Mouse (Mus musculus) hematopoietic stem cell, adult 5-6 weeks (primary cell): ENCODE results near the gene Rfxap. TPM values are rescaled to one million over a fixed set of nuclear protein-coding genes. Genes with fewer than 3 reads are reported as not detected.

Source experiments
- ATAC-seq, 2 experiments: fragments of 125-278 bp in 1 of 2; replicated peaks in 1 of 2; 2 replicates each; pipeline ENCODE4 v1.8.0; 2016 to 2017; ENCODE audit warnings: inconsistent platforms in 2 of 2, mild to moderate bottlenecking in 2 of 2, moderate number of reproducible peaks in 2 of 2, low read depth in 1 of 2, moderate TSS enrichment in 1 of 2; ENCODE audit not compliant: low FRiP score in 2 of 2, poor library complexity in 2 of 2, severe bottlenecking in 2 of 2, insufficient read depth in 1 of 2, low TSS enrichment in 1 of 2
- total RNA-seq: library from RNA; stranded (forward); fragments of 172-1452, 232-1000 nt; gene quantifications from 2 replicates; pipeline ENCODE4 v1.2.3, GENCODE M21; 2017

Rfxap gene
- 46.5 and 75.5 TPM in 2 replicates for total RNA-seq

DNA sequence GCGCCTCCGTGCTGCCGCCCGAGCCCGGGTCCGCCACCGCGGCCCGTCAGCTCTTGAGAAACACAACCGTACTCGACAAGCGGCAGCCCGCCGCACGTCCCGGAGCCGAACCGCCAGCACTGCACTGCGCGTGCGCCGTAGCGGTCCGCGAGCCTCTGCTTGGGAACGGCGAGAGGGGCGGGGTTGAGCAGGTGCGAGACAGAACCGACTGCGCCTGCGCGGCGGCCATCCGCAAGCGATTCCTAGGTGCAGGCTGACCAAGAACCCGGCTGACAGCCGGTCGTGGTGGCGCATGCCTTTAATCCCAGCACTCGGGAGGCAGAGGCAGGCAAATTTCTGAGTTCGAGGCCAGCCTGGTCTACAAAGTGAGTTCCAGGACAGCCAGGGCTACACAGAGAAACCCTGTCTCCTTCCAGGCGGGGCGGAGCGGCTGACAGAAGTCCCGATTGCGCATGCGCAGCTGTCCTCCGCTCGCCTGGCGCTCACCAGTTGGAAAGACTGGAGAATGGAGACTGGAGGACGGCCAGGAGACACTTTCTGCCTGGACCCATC is at the start of gene Rfxap:
Gene Rfxap (minus strand): TSS at position 126 of the 552 bp plus-strand sequence.
- ATAC-seq: peak; percentile 84 to 85

DNA sequence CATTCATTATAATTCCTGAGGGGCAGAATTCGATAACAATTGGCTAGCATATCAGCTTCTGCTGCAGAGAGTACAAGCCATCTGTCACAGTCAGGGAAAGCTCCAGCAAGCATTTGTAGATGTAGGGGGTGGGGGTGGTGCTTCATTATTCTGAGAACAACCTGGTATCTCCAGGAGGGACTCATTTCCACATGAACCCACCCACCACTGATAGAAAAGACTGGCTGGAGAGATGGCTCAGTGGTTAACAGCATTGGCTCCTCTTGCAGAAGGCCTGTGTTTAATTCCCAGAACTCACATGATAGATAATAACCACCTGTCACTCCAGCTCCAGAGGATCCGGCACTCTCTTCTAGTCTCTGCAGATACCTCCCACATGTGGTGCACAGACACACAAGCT is 27.8 kb upstream of the Rfxap start:
- no peak for ATAC-seq

DNA sequence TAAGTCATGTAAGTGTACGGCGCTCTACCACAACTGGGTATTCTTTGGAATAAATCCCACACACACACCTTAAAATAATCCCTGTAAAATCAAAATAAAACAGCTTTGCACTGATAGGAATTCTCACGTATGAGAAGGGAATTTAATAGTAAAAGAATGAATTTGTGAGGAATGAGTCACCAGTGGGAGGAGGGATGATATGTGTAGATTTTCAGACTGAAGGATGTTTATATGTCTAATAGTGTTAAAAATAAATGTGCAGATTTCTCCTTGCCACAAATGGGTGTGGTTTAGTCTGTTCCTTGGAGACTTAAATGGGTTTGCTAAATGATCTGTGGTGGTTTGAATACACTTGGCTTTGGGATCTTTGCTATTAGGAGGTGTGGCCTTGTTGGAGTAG is 24.9 kb upstream of the Rfxap start:
- no peak for ATAC-seq

DNA sequence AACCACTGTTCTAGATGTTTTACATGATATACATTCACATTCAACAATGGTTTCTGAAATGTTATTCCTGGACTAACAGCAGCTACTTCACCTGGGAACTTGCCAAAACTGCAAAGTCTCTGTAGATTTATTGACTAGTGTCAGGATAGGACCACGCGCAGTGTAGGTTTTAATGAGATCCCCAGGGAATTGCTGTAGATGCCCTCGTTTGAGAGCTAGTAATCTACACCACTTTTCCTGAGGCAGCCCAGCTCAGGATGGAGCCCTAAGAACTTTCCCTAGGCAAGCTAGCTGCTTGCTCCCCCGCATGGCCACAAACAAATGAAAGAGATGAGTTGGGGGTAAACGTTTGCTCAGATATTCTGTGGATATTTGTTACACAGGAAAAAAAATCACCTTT is 14.9 kb upstream of the Rfxap start:
- ATAC-seq: no peak

DNA sequence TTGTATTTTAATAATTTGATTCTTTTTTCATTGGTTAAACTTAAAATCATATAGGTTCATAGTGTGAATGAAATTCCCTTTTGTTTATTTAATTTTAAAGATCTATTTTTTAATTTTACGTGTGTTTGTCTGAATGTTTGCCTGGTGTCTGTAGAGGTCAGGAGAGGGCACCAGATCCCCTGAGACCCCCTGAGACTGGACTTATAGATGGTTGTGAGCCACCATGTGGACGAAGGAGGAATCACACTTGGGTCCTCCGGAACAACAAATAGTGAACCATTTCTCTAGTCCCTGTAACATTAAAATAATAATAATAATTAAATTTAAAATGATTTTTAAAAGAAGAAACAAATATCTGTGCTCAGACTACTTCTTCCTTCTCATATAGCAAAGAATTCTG is 7.7 kb upstream of the Rfxap start:
- ATAC-seq: peak; percentile 44 to 68; a peak in 1 of 4 replicates

DNA sequence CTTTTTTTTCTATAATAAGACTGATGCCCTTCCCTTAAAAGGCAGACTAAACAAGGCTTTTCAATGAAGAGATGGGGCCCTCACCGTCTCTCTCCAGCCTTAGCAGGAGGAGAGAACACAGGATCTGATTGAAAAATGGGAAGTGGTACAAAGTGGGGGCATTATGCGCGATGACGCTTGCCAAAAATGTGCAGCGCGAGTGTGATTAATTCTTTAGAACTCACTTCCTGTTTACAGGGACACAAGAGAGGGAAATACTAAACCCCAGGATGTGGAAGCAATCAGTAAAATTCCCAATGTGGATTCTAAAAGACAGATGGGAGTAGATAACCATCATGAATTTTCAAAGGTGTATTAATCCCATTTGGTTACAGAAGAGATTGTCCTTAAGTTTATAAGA is 7.0 kb upstream of the Rfxap start:
- peak; percentile 39 to 46; a peak in 2 of 4 replicates for ATAC-seq

DNA sequence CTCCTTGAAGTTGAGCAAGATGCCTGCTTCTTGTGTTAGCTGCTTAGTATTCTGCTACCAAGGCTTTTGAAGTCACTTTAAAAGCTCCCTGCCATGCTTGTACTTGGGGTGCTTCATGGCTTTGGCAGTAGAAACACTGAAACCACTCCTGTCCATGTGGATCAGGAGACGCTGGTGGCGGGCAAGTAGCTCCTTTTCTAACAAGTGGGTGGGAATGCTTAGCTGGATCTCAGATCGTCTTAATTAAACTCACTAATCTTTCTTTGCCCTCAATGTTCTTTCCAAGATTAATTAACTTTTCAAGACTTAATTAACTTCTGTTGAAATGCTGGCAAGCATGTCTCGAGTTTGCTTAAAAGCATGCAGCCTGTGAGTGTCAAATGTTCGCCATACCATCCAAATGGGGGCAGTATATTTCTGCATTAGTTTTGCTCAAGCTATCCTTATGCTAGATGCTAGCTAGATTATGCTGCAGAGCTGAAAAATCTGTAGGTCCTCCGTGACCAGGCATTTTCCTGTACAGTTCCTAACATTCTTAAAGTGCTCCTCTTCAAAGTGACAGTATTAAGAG is 5.9 kb upstream of the Rfxap start:
- no peak for ATAC-seq

DNA sequence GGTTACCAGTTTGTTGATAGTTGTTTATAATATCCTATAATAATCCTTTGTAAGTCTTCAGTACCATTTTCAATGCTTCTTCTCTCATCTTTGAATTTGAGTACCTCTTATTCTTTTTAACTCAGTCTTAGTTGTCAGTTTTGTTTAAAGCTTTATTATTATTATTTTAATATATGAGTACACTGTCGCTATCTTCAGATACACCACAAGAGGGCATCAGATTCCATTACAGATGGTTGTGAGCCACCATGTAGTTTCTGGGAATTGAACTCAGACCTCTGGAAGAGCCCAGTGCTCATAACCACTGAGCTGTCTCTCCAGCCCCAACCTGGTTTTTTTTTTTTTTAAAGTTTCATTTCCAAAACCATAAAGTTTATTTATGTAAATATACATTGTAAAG is 4.0 kb upstream of the Rfxap start:
- ATAC-seq: no peak

DNA sequence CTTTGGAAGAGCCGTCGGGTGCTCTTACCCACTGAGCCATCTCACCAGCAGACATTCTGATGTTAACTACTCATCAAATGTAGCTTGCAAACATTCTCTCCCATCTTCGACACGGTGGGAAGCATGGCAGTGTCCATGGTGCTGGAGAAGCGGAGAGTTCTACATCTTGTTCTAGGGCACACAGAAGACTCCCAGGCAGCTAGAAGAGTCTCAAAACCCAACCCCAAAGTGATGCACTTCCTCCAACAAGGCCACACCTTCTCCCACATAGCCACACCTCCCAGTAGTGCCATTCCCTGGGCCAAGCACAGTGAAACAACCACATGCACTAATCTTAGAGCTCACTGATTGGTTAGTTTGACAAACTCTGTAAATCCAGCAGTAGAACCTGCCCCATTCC is 1.5 kb upstream of the Rfxap start:
- ATAC-seq: peak in 1 of 2 experiments; percentile 32; a peak in 1 of 4 replicates

DNA sequence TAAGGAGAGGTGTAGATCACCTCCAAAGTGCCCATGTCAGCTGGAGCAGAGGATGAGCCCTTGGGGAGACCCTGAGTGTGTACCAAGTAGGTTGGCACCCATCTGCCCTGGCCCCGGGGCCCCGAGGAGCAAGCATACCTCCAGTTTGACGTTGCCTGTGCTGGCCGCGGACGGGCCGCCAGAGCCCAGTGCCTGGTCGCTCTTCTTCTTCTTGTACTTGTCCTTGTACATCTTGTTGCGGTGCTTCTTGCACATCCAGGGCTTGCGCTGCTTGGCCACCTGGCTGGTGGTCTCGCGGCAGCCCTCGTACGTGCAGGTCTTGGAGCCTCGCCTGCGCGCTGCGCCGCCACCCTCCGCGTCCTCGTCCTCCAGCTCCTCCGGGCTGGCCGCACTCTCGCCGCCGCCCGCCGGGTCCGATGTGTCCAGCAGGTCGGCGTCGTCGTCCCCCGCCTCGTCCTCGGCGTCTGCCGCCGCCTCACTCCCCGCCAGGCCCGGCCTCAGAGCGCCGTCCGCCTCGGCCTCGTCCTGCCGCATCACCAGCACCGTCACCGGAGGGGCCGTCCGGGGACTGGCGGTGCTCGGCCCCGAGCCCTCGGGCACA is 430 bp downstream of the Rfxap start:
- ATAC-seq: 0 out of 4 replicates have a peak, but pooled peaks of 1 of the 2 experiments have one; percentile 7

DNA sequence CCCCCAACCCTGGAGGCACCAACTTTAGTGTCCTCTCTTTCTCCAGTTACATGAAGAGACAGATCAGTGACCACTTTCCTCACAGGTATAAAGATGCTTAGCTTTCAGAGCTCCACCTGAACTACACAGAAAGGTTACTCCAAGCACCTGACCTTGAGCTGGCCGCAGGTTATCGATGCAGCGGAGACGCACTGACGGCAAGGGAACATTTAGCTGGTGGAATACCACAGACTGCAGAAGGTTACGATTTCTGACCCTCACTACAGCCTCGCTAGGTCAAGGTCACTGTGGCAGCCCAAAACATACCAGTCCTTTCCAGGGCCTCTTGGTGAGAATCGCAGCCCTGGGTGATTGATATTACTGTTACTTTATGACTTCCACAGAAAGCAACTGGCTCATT is 3.9 kb downstream of the Rfxap start:
- no peak for ATAC-seq

DNA sequence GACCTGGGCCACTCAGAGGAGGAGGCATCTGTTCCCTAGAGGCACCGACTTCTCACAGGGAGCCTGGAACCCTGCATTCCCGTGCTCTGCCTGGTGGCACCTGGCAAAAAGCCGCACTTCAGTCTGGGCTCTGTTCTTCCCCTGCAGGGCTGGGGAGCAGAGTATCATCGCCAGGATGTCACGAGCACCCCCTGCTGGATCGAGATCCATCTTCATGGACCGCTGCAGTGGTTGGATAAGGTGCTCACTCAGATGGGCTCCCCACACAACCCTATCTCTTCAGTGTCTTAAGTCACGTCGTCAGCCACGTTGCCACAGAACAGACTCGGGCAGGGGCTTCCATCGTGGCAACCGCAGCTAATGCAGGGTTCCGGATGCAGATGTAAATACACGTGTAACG is 10.4 kb downstream of the Rfxap start:
- peak; percentile 88 for ATAC-seq

DNA sequence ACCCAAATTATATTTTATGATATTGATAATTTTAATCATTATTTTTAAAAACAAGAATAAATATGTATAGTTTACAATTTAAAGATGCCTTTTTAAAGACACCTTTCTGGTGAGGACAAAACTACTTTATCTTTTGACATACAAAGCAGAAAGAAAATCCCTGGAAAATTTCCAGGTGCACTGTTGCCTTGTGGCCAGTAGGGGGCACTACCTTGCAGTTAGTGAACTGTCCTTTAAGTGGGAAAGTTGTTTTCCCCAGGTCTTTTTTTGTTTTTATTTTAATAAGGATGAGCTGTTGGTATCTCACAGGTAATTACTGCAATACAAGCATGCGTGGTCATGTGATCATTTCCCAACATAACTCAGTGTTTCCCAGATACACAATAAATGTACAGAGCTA is 11.8 kb downstream of the Rfxap start:
- ATAC-seq: no peak

DNA sequence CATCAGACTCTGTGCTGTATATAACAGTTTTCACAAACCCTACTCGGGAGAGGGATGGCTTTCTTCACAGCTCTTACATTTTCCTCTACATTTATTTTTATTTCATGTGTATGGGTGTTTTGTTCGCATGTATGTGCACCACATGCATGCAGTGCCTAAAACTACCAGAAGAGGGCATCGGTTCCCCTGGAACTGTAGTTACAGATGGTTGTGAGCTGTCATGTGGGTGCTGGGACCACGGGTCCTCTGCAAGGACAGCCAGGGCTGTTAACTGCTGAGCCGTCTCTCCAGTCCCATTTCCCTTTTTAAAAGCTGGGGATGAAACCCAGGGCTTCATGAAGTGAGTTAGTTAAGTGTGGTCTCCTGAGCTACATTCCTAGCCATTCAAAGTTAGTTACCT is 12.2 kb downstream of the Rfxap start:
- ATAC-seq: no peak

DNA sequence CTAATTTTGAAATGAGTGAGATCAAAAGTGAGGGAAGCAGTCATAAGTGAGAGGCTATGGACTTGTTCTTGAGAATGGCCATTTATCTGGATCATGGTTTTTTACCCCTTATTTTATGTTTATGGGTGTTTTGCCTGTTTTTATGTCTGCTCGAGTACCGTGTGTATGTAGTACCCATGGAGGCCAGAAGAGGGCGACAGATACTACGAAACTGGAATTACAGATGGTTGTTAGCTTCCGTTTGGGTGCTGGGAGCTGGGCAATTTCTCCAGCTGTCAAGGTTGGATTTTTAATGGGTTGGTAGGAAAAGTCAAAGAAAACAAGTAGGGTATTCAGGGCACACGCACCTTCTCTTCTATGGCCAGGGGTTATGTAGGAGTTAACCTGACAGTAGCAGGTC is 13.8 kb downstream of the Rfxap start:
- ATAC-seq: no peak

DNA sequence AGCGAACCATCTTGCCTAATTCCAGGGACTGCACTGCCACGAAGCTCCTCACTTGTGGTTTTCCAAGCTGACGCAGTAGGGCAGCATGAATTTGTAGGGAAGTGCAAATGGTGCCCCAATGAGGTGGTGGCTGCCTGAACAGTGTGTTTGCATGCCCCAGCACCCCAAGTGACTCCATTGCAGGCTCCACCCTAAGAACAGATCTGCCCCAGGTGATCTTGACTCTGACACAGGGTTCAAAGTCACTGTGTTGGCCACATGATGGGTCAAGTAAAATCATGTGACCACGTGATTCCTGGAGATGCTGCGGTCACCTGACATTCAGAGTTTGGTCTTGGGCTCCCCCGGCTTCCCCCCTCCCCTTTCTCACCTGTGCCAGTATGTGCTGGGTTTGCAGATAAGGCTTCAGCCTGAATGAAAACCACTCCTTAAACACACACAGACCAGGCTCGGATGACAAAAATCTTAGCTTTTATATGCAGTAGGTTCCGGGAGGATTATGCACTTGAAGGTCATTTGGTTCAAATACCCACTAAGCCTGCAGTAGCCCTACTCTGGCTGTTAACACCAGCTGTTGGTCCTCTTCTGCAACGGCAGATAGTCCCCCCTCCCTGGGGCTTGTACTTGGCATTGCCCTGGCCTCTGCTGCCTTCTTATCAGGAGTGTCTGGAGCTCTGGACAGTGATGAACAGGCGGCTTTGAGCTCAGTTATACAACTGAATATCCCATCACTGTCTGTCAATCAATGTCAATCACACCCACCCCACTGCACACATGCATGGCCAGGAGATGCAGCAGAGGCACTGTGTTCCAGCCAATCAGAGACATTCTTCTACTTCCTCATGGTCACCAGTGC is 15.5 kb downstream of the Rfxap start:
- no peak for ATAC-seq

DNA sequence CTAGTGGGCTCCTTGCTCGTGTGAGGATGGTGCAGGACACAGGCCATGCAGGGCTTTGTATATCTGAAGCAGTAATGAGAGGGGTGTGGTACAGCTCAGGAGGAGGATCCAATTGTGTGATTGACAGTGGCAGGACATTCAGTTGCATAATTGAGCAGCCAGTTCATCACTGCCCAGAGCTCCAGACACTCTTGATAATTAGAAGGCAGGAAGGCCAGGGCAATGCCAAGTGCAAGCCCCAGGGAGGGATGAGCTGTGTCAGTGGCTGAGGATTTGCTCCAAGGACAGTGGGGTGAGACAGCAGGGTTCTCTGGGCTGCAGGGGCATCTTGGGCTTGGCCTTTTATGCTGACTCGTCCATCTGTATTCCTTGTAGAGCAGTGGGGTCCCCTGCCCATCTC is 17.0 kb downstream of the Rfxap start:
- no peak for ATAC-seq

DNA sequence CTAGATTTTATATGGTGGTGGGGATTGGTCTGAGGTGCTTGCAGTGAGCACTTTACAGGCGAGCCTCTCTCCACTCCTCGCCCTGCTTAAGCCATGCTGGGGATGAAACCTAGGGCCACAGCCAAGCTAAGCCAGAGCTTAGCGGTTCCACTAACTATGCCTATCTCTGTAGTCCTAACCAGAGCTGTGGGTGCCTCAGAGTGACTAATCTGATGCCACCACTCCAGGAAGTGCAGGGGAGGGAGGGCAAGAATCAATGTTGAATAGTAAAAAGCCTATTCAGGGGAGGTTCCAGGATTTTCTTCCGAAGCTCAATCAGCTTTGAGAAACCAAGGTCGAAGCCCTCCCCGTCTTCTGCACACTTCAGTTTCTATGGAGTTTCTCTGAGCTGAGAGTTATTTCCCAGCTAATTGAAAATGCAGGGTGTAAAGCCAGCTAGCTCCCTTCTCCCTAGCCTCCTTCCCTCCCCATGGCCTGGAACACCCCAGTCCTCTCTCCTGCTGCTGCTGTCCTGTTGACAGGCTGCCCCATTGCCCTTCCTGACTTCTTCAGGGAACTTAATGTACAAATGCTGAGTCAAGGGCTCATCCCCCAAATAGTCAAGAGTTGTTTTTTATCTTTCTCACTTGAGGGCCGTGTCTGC is 31.5 kb downstream of the Rfxap start:
- ATAC-seq: no peak
